Mouse (Mus musculus): Measurements from ENCODE around the gene Shf.

GRCm38 (mm10) chr2:122332222-122332621, 36.7 kb downstream of the Shf start:
- no peak for TF ChIP-seq CTCF (IDR thresholded peaks at IDR 0.05)
- TF ChIP-seq EP300 (IDR thresholded peaks at IDR 0.05), result no peak
